Mouse (Mus musculus): ENCODE data around the gene Os9. TPM values are rescaled to one million over a fixed set of nuclear protein-coding genes. Genes with fewer than 3 reads are reported as not detected.
A peak's percentile ranks its signal among the peaks of the same experiment; 100 is the strongest.

The Os9 gene
- polyA plus RNA-seq, 1 experiment from 2014 or later, result 138 TPM

DNA sequence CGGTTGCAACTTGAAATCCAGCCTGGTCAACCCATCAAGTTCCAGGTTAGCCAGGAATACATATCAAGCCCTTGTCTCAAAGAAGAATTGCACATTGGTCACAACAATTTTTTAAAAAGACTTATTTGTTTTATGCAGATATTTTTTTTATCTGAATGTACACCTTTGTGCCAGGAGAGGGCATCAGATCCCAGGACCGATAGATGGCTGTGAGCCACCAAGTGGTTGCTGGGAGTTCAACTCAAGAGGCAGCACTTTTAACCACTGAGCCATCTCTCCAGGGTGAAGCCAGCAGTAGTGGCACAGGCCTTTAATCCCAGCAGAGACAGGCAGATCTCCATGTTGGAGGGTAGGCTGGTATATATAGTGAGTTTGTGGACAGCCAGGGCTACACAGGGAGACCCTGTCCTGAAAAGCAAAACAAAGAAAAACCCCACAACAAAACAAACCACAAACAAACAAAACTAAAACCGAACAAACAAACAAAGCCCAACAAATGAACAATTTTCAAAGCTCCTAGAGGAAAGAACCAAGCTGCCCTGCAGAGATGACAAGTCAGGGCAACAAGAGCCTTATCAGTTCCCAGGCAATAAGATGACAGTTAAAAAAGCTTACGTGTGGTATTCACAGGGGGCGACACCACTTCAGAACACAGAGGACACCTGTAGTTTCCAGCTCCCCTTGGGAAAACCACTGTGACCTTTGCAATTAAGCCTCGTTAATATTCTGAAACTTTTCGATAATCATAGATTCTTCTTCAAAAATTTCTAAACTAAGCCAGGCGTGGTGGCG lies 4.5 kb upstream of the Os9 start:
- Histone ChIP-seq H3K27ac (no peak overlapping the region), H3K27me3 (no peaks in the 10 kb centered on the region), H3K4me2 (replicated peaks) (no peak overlapping the region), H3K9me3 (no peaks in the 10 kb centered on the region), H3K4me3 (replicated peaks) (no peak overlapping the region), H3K36me3 (no peaks in the 10 kb centered on the region), H3K4me1 (replicated peaks) (peaks cover 20% of the 10 kb centered on the region), H3K9ac (replicated peaks) (no peak overlapping the region)
- ATAC-seq, result no peak
- 80% methylated on average over 9 of the region's 9 CpGs for WGBS

DNA sequence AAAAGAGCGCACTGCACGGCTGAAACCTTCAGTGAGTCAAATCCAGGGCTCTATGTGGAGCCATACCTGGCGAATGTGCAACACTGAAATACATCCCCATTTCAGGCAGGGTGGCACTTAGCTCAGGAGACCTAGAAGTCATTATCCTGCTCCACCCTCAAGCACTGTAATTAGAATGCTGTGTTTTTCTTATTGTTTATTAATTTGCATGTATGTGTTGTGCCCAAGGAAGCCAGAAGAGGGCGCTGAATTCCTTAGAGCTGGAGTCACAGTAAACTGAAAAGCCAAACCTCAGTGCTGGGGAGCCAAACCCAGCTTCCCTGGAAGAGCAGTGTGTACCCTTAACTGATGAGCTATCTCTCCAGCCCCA lies 2.5 kb upstream of the Os9 start:
- Histone ChIP-seq H3K27me3 (no peaks in the 10 kb centered on the region), H3K9me3 (no peaks in the 10 kb centered on the region), H3K27ac (peak overlapping the region; percentile 92), H3K4me3 (replicated peaks) (peak overlapping the region; percentile 93), H3K36me3 (peaks cover 11% of the 10 kb centered on the region), H3K9ac (replicated peaks) (peak overlapping the region; percentile 59), H3K4me2 (replicated peaks) (peak overlapping the region; percentile 58), H3K4me1 (replicated peaks) (peaks cover 31% of the 10 kb centered on the region)
- WGBS, result 7% methylated on average over 4 of the region's 4 CpGs
- no peak; the same call in 1 of the 2 replicates for ATAC-seq

DNA sequence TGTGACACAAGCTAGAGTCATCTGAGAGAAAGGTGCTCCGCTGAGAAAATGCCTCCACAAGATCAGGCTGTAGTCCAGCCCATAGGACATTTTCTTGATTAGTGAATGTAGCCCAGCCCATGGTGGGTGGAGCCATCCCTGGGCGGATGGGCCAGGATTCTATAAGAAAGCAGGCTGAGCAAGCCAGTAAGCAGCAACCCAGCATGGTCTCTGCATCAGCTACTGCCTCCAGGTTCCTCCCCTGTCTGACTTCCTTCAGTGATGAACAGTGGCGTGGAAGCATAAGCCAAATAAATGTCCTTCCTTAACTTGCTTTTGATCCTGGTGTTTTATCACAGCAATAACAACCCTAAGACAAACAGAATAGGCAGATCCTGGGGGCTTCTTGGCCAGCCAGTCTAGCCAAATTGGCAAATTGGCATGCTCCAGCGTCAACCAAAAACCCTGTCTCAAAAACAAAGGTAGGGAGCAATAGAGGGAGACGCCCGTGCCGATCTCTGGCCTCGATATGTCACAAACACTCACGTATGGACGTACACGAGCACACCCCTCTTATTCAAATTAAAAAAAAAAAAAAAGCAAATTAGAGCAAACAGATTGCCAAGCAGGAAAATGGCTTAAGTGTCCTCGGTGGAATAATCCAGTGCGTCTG lies 2.0 kb upstream of the Os9 start:
- peak overlapping the region; percentile 93 for H3K4me3 ChIP-seq (replicated peaks)
- peak; percentile 43 for ATAC-seq
- no peaks in the 10 kb centered on the region for H3K27me3 ChIP-seq
- peak overlapping the region; percentile 92 for H3K27ac ChIP-seq
- WGBS, result 10% methylated on average over 13 of the region's 13 CpGs
- peaks cover 16% of the 10 kb centered on the region for H3K36me3 ChIP-seq
- no peaks in the 10 kb centered on the region for H3K9me3 ChIP-seq
- peak overlapping the region; percentile 58 for H3K4me2 ChIP-seq (replicated peaks)
- peaks cover 31% of the 10 kb centered on the region for H3K4me1 ChIP-seq (replicated peaks)
- H3K9ac ChIP-seq (replicated peaks), result peak overlapping the region; percentile 59

DNA sequence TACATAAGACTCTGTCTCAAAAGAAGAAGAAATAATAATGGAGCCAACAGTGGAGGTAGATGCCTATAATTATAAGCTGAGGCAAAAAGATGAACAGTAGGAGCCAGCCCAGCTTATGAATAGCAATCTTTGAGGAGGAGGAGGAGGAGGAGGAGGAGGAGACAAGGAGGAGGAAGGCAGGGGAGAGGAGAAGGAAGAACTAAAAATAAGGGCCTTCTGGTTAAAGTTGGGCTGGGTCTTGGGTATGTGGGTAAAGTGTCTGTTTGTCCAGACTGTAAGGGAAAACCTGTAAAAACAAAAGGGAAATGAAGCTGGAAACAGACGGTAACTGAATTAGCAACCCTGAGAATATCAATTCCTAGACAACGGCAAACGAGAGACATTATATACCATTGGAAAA lies 1.1 kb upstream of the Os9 start:
- H3K4me1 ChIP-seq (replicated peaks), result peaks cover 31% of the 10 kb centered on the region
- H3K4me3 ChIP-seq (replicated peaks), result peak overlapping the region; percentile 93
- WGBS, result 91% methylated on average over 3 of the region's 3 CpGs
- H3K36me3 ChIP-seq, result peaks cover 25% of the 10 kb centered on the region
- no peaks in the 10 kb centered on the region for H3K9me3 ChIP-seq
- peak overlapping the region; percentile 92 for H3K27ac ChIP-seq
- no peak for ATAC-seq
- H3K9ac ChIP-seq (replicated peaks), result peak overlapping the region; percentile 59
- H3K4me2 ChIP-seq (replicated peaks), result peak overlapping the region; percentile 58
- no peaks in the 10 kb centered on the region for H3K27me3 ChIP-seq

DNA sequence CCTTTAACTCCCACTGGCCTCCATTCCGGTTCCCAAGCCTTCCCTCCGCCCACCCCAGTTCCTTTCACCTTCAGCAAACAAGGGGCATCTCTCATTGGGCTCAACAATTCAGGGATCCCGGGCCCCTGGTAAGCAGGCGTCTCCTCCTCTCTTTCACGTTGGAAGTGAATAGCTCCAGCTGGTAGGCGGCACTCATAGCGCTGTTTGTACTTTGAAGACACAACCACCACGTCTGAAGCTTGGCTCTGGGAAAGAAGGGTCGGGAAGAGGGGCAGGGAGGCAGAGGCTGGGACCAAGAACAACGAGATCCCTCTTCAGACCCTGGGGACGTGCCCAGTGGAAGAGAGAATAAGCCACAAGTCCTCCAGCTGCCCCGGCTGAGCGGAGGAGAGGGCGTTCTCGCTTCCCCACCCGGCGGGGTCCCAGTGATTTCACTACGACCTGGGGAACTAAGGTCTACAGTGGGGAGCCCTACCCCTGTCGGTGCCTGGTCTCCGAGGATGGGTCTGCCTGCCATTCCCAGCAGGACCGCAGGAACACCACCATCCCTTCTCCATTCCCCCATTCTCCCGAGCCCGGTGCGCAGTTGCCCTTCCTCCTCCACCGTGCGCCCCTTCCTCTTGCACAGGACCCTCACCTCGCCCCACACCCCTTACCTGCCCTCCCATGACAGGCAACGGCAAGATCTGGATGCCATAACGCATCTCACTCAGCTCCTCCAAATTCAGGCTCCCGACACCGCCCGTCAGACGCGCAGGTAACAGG lies 448 bp downstream of the Os9 start:
- peak overlapping the region; percentile 93 for H3K4me3 ChIP-seq (replicated peaks)
- WGBS, result 2% methylated on average over 34 of the region's 34 CpGs
- H3K4me1 ChIP-seq (replicated peaks), result peaks cover 31% of the 10 kb centered on the region
- H3K9me3 ChIP-seq, result no peaks in the 10 kb centered on the region
- ATAC-seq, result peak; percentile 70; the same call in 1 of the 2 replicates
- peak overlapping the region; percentile 91 for H3K9ac ChIP-seq (replicated peaks)
- peak overlapping the region; percentile 96 for H3K4me2 ChIP-seq (replicated peaks)
- no peaks in the 10 kb centered on the region for H3K27me3 ChIP-seq
- H3K27ac ChIP-seq, result peak overlapping the region; percentile 76
- peaks cover 40% of the 10 kb centered on the region for H3K36me3 ChIP-seq

DNA sequence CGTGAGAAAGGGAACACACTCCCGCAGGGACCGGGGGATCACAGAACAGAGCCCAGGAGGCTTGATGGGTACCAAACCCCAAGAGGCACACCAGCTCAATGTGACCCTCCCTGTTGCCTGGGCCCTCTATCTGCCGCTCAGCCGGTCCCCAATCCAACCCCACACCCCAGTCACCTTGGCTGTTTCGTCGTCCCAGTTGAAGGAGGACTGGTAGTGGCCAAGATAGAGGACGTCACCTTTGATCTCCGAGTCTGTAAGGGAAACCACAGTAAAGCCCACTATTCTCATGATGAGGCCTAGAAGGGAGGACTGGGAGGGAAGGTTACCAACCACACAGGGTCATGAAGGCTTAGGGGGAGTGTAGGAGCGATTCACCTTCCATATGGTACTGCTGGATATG lies 1.7 kb downstream of the Os9 start:
- H3K9me3 ChIP-seq, result no peaks in the 10 kb centered on the region
- ATAC-seq, result no peak
- no peak overlapping the region for H3K9ac ChIP-seq (replicated peaks)
- H3K4me1 ChIP-seq (replicated peaks), result peaks cover 31% of the 10 kb centered on the region
- H3K27me3 ChIP-seq, result no peaks in the 10 kb centered on the region
- H3K27ac ChIP-seq, result no peak overlapping the region
- H3K4me3 ChIP-seq (replicated peaks), result peak overlapping the region; percentile 93
- peaks cover 51% of the 10 kb centered on the region for H3K36me3 ChIP-seq
- 92% methylated on average over 10 of the region's 10 CpGs for WGBS
- H3K4me2 ChIP-seq (replicated peaks), result no peak overlapping the region

DNA sequence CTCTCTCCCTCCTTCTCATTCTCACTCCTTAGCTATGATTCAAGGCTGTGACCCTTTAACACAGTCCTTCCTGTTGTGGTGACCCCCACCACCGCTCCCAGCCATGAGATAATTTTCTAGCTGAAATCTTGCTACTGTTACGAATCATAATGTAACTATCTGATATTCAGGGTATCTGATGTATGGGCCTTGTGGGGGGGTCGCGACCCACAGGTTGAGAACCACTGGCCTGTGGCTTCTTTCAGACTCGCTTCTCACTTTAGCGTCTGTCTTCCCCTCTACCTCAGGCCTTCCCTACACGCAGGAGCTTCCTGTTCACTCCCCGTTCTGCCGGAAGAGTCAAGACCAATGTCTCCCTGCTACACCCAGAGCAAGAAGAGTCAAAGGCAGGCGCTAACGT lies 2.5 kb downstream of the Os9 start:
- Histone ChIP-seq H3K9ac (replicated peaks) (no peak overlapping the region), H3K27me3 (no peaks in the 10 kb centered on the region), H3K27ac (no peak overlapping the region), H3K36me3 (peaks cover 57% of the 10 kb centered on the region), H3K4me1 (replicated peaks) (peaks cover 31% of the 10 kb centered on the region), H3K4me2 (replicated peaks) (no peak overlapping the region), H3K9me3 (no peaks in the 10 kb centered on the region), H3K4me3 (replicated peaks) (no peak overlapping the region)
- 92% methylated on average over 11 of the region's 11 CpGs for WGBS
- ATAC-seq, result no peak

DNA sequence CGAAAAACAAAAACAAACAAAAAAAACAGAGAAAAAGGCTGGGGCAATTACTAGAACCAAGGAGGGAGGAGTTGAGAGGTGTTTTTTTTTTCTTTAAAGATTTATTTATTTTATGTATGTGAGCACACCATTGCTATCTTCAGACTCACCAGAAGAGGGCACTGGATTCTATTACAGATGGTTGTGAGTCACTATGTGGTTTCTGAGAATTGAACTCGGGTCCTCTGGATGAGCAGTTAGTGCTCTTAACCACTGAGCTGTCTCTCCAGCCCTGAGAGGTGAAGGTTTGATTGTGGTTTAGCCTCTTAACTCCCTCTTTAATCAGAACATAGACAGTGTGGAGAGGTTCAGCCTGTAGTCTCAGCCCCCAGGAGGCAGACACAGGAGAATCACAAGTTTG lies 5.9 kb downstream of the Os9 start:
- no peak overlapping the region for H3K4me2 ChIP-seq (replicated peaks)
- 77% methylated on average over 2 of the region's 2 CpGs for WGBS
- H3K9me3 ChIP-seq, result no peaks in the 10 kb centered on the region
- no peak for ATAC-seq
- peaks cover 8% of the 10 kb centered on the region for H3K4me1 ChIP-seq (replicated peaks)
- H3K36me3 ChIP-seq, result peaks cover 80% of the 10 kb centered on the region
- H3K27me3 ChIP-seq, result no peaks in the 10 kb centered on the region
- no peak overlapping the region for H3K27ac ChIP-seq
- no peak overlapping the region for H3K4me3 ChIP-seq (replicated peaks)
- H3K9ac ChIP-seq (replicated peaks), result no peak overlapping the region

DNA sequence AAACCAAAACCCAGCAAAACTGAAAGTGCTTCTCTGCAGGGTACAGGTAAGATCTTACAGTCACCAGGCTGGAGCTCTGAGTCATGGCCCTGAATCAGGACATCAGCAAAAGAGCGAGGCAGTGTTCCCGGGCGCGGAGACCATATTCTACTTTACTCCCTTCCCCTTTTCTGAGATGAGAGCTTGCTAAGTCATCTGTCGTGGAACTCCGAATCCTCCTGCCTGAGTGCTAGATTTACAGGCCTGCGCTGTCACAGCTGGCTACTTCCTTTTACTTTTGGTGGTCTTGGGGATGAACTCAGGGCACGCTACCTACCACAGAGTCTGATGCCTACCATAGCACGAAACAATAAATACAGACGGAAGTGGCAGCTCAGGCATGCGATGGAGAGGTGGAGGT lies 6.5 kb downstream of the Os9 start:
- ATAC-seq, result no peak
- H3K9me3 ChIP-seq, result no peaks in the 10 kb centered on the region
- H3K36me3 ChIP-seq, result peaks cover 83% of the 10 kb centered on the region
- no peak overlapping the region for H3K4me2 ChIP-seq (replicated peaks)
- H3K4me1 ChIP-seq (replicated peaks), result 0 out of 2 replicates have a peak, but pooled peaks cover 2% of the 10 kb centered on the region
- 96% methylated on average over 11 of the region's 11 CpGs for WGBS
- no peak overlapping the region for H3K27ac ChIP-seq
- H3K27me3 ChIP-seq, result no peaks in the 10 kb centered on the region
- H3K9ac ChIP-seq (replicated peaks), result no peak overlapping the region
- H3K4me3 ChIP-seq (replicated peaks), result no peak overlapping the region

DNA sequence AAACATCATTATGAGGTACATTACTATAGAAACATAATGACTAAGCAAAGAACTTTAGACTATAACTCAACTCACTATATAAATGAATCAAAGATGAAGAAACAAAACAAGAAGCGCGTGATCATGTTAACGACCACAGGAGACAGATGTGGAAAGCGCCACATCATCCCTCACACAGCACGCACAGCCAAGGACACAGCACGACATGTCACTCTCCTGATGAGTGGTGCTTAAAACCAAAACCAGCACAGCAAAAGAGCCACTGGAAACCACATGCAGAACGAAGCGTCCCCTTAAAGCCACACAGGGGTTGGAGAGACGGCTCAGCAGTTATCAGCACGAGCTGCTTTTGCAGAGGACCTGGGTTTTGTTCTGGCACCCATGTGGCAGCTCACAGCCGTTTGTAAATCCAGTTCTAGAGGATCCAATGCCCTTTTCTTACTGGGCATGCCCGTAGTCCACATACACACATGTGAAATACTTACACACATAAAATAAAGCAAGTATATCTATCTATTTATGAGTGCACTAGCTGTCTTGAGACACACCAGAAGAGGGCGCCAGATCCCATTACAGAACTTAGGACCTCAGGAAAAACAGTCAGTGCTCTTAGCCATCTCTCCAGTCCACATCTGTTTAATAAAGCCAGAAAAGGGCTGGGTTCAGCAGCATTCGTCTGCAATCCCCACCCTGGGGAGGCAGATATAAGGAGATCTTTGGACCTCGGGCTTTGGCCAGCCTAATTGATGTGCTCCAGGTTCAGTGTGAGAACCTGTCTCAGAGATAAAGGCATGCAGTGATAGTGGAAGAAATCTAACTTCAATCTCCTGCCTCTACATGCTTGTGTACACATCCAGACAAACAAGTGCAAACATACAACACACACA lies 9.7 kb downstream of the Os9 start:
- H3K36me3 ChIP-seq, result peaks cover 64% of the 10 kb centered on the region
- ATAC-seq, result no peak
- WGBS, result 89% methylated on average over 15 of the region's 15 CpGs

DNA sequence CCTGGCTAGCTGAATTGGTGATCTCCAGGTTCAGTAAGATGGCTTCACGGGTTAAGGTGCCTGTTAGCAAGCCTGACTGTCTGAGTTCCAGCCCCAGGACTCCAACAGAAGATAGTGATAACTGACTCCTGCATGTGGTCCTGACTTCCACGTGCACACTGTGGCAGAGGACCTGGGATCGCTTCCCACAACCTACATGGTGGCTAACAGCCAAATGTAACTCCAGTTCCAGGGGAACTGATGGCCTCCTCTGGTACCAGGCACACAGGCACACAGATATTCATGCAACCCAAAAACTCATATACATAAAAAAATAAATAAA lies 12.7 kb downstream of the Os9 start:
- no peaks in the 10 kb centered on the region for H3K4me1 ChIP-seq (replicated peaks)
- H3K27me3 ChIP-seq, result no peaks in the 10 kb centered on the region
- 91% methylated on average over 3 of the region's 3 CpGs for WGBS
- H3K4me2 ChIP-seq (replicated peaks), result no peak overlapping the region
- ATAC-seq, result no peak
- no peak overlapping the region for H3K4me3 ChIP-seq (replicated peaks)
- H3K9ac ChIP-seq (replicated peaks), result no peak overlapping the region
- peaks cover 64% of the 10 kb centered on the region for H3K36me3 ChIP-seq
- no peaks in the 10 kb centered on the region for H3K9me3 ChIP-seq
- H3K27ac ChIP-seq, result no peak overlapping the region

More for the DNA sequence above, 9.7 kb downstream of the Os9 start:
- Histone ChIP-seq H3K27ac (no peak overlapping the region), H3K4me3 (replicated peaks) (no peak overlapping the region), H3K9me3 (no peaks in the 10 kb centered on the region), H3K9ac (replicated peaks) (no peak overlapping the region), H3K4me2 (replicated peaks) (no peak overlapping the region), H3K4me1 (replicated peaks) (no peaks in the 10 kb centered on the region), H3K27me3 (no peaks in the 10 kb centered on the region)

Measured in midbrain, embryonic 13.5 days (tissue).